ENCODE assay signal across 31 mouse cellular contexts in genomic region chr4:154914252-154914651, GRCm38 (mm10). TPM values are rescaled to one million over a fixed set of nuclear protein-coding genes. Genes with fewer than 3 reads are reported as not detected.
A peak's percentile ranks its signal among the peaks of the same experiment; 100 is the strongest.
DNase-seq lines count a peak whose midpoint lies in the region; ATAC-seq and TF ChIP-seq lines count a peak whose summit lies in the region.
"Had no signal": no experiment of that assay in that cellular context is flagged by ENCODE, and none has a peak within 500 bp of the region (broad histone marks: within the 10 kb centered on the region; RNA-seq: fewer than 3 reads in every experiment).

No protein-coding gene starts in this region.

- H3K27me3 ChIP-seq in liver, embryonic 11.5 days (replicated peaks; ENCODE audit: control insufficient read depth, insufficient read depth, low read length), result no peaks in the 10 kb centered on the region
- H3K27me3 ChIP-seq in liver, embryonic 12.5 days (replicated peaks), result no peaks in the 10 kb centered on the region
- H3K27me3 ChIP-seq in liver, embryonic 15.5 days, result no peaks in the 10 kb centered on the region
- no peaks in the 10 kb centered on the region for H3K27me3 ChIP-seq in small intestine, adult 2 months (ENCODE audit: control insufficient read depth, insufficient read depth, low read length)
- H3K27me3 ChIP-seq: embryonic facial prominence, embryonic 13.5 days; heart, embryonic 13.5 days; Patski had no signal

- no peak overlapping the region for H3K4me2 ChIP-seq in liver, embryonic 11.5 days
- no peak overlapping the region for H3K4me2 ChIP-seq in liver, embryonic 12.5 days
- no peak overlapping the region for H3K4me2 ChIP-seq in liver, embryonic 15.5 days
- H3K4me2 ChIP-seq: embryonic facial prominence, embryonic 13.5 days; forebrain, embryonic 13.5 days; heart, embryonic 13.5 days; hindbrain, embryonic 14.5 days had no signal

- H3K9ac ChIP-seq in liver, embryonic 11.5 days (ENCODE audit: low read depth, low read length), result no peak overlapping the region
- H3K9ac ChIP-seq in liver, embryonic 12.5 days, result no peak overlapping the region; the same call in 1 of the 2 replicates
- H3K9ac ChIP-seq in liver, embryonic 15.5 days, result no peak overlapping the region
- H3K9ac ChIP-seq: forebrain, embryonic 13.5 days; heart, embryonic 13.5 days; hindbrain, embryonic 14.5 days had no signal

- peaks cover 46% of the 10 kb centered on the region for H3K4me1 ChIP-seq in liver, embryonic 11.5 days (replicated peaks; ENCODE audit: control insufficient read depth, insufficient read depth, low read length)
- peaks cover 96% of the 10 kb centered on the region for H3K4me1 ChIP-seq in liver, embryonic 12.5 days
- peaks cover 95% of the 10 kb centered on the region for H3K4me1 ChIP-seq in liver, embryonic 15.5 days (replicated peaks)
- peaks cover 56% of the 10 kb centered on the region for H3K4me1 ChIP-seq in small intestine, adult 2 months (ENCODE audit: control insufficient read depth, insufficient read depth, insufficient read length, low read length)
- H3K4me1 ChIP-seq: forebrain, embryonic 13.5 days had no signal

- no peak for ATAC-seq in liver, embryonic 11.5 days (replicated peaks; ENCODE audit: low FRiP score)
- ATAC-seq in liver, embryonic 12.5 days, result no peak
- ATAC-seq in liver, embryonic 15.5 days (ENCODE audit: insufficient read depth), result no peak
- ATAC-seq in megakaryocyte-erythroid progenitor cell, adult 5-6 weeks (replicated peaks; ENCODE audit: low FRiP score, low TSS enrichment, poor library complexity, severe bottlenecking), result no peak
- no peak for ATAC-seq in inflammation-experienced regulatory T-cells, adult 6 months
- ATAC-seq: forebrain, embryonic 13.5 days; hindbrain, postnatal 0 days; Patski had no signal

- TF ChIP-seq POLR2A in small intestine, adult 2 months (IDR thresholded peaks at IDR 0.05; ENCODE audit: low read depth, low read length), result no peak

- no peak overlapping the region for H3K4me3 ChIP-seq in liver, embryonic 11.5 days (ENCODE audit: low read depth, low read length)
- no peak overlapping the region for H3K4me3 ChIP-seq in liver, embryonic 12.5 days
- H3K4me3 ChIP-seq in liver, embryonic 15.5 days (replicated peaks), result no peak overlapping the region
- H3K4me3 ChIP-seq in small intestine, adult 2 months (ENCODE audit: low read depth, low read length), result no peak overlapping the region
- H3K4me3 ChIP-seq: embryonic facial prominence, embryonic 10.5 days; embryonic facial prominence, embryonic 13.5 days; erythroblast, embryonic 14.5 days; forebrain, embryonic 13.5 days; heart, adult 2 months; heart, embryonic 10.5 days; heart, embryonic 13.5 days had no signal

- H3K9me3 ChIP-seq in liver, embryonic 11.5 days (ENCODE audit: control insufficient read depth, low read length), result no peaks in the 10 kb centered on the region
- 0 out of 2 replicates have a peak, but pooled peaks cover 4% of the 10 kb centered on the region for H3K9me3 ChIP-seq in liver, embryonic 12.5 days (replicated peaks)
- H3K9me3 ChIP-seq in liver, embryonic 15.5 days (replicated peaks), result peaks cover 3% of the 10 kb centered on the region; the same call in 1 of the 2 replicates
- H3K9me3 ChIP-seq: embryonic facial prominence, embryonic 10.5 days; embryonic facial prominence, embryonic 13.5 days; forebrain, embryonic 13.5 days; heart, embryonic 10.5 days; heart, embryonic 13.5 days had no signal

- no peak for TF ChIP-seq CTCF in small intestine, adult 2 months (IDR thresholded peaks at IDR 0.05; ENCODE audit: extremely low read depth, insufficient read length, insufficient replicate concordance, low read depth, low read length)

- peaks cover 13% of the 10 kb centered on the region for H3K36me3 ChIP-seq in liver, embryonic 11.5 days (ENCODE audit: control insufficient read depth, insufficient read depth, low read length)
- H3K36me3 ChIP-seq in liver, embryonic 12.5 days, result peaks cover 60% of the 10 kb centered on the region
- peaks cover 58% of the 10 kb centered on the region for H3K36me3 ChIP-seq in liver, embryonic 15.5 days (replicated peaks)
- peaks cover 18% of the 10 kb centered on the region for H3K36me3 ChIP-seq in small intestine, adult 2 months (ENCODE audit: control insufficient read depth, insufficient read depth, low read length)
- H3K36me3 ChIP-seq: embryonic facial prominence, embryonic 10.5 days; embryonic facial prominence, embryonic 13.5 days; heart, embryonic 10.5 days; heart, embryonic 13.5 days had no signal

- peak overlapping the region; percentile 2; the same call in 1 of the 2 replicates for H3K27ac ChIP-seq in liver, embryonic 11.5 days (ENCODE audit: low read depth, low read length)
- peak overlapping the region; percentile 96 for H3K27ac ChIP-seq in liver, embryonic 12.5 days
- peak overlapping the region; percentile 98 for H3K27ac ChIP-seq in liver, embryonic 15.5 days (replicated peaks)
- H3K27ac ChIP-seq in small intestine, adult 2 months (ENCODE audit: insufficient read depth, low read depth, low read length), result peak overlapping the region; percentile 82
- H3K27ac ChIP-seq: embryonic facial prominence, embryonic 10.5 days; embryonic facial prominence, embryonic 13.5 days; forebrain, embryonic 13.5 days; heart, adult 2 months; heart, embryonic 10.5 days; heart, embryonic 13.5 days; hindbrain, embryonic 14.5 days; hindbrain, postnatal 0 days had no signal

- 92% methylated on average over 4 of the region's 4 CpGs for whole genome bisulfite sequencing in liver, embryonic 11.5 days
- WGBS in liver, embryonic 12.5 days (ENCODE audit: insufficient replicate concordance), result 88% methylated on average over 4 of the region's 4 CpGs
- 91% methylated on average over 4 of the region's 4 CpGs for WGBS in liver, embryonic 15.5 days (ENCODE audit: insufficient replicate concordance)
- 83% methylated on average over 4 of the region's 4 CpGs for WGBS in small intestine, adult 2 months

- DNase-seq in liver, embryonic 11.5 days (ENCODE audit: low spot score), result no peak
- DNase-seq in liver, result no peak
- no peak for DNase-seq in gastrocnemius, adult 18-20 months (ENCODE audit: low spot score)
- DNase-seq: adrenal gland, postnatal 10 days; adrenal gland, postnatal 36 days; cerebellum, adult 18-20 months; cerebellum, adult 9-11 months; cerebellum, postnatal 25 days; gastrocnemius, postnatal 10 days; gastrocnemius, postnatal 36 days; heart, adult 2 months; heart, postnatal 14 days; heart, postnatal 4 days had no signal

RNA-seq across cellular contexts. Expression of gene Tnfrsf14, which starts 14.1 kb away (rescaled TPM):
- polyA plus RNA-seq in liver, embryonic 11.5 days (2014; fragmentation: Nextera tagmentation; extraction: Ambion mirVana), result 23.1 and 24.4 TPM in 2 replicates
- polyA plus RNA-seq in liver, embryonic 12.5 days (2016; fragmentation: Nextera tagmentation; extraction: Ambion mirVana), result 62.9 and 65.0 TPM in 2 replicates
- 56.7 and 64.6 TPM in 2 replicates for polyA plus RNA-seq in liver, embryonic 15.5 days (2015; fragmentation: Nextera tagmentation; extraction: Ambion mirVana)
- 66.3 and 177 TPM in 2 replicates for polyA plus RNA-seq in small intestine, adult 2 months (2012; rRNA removed)
- total RNA-seq in megakaryocyte-erythroid progenitor cell, adult 5-6 weeks (2014; fragmentation: Nextera tagmentation), result 133 and 270 TPM in 2 replicates
- 78.8 and 149 TPM in 2 replicates for total RNA-seq in megakaryocyte-erythroid progenitor cell, adult 5-6 weeks (2017)
- polyA plus RNA-seq in inflammation-experienced regulatory T-cells, adult 6 months (2017; shearing (Covaris generic)), result 100 to 1,000 TPM in 2 of 3 experiments, 10 to 100 TPM in 1; 10.2 to 157 (median 117) TPM
- 1 to 10 TPM; 1.3 to 1.9 TPM for total RNA-seq in gastrocnemius, adult 18-20 months (2021)

RNA-seq across cellular contexts. Expression of gene Fam213b, which starts 15.3 kb away (rescaled TPM):
- polyA plus RNA-seq in liver, embryonic 11.5 days (2014; fragmentation: Nextera tagmentation; extraction: Ambion mirVana), result 17.4 and 20.1 TPM in 2 replicates
- polyA plus RNA-seq in liver, embryonic 12.5 days (2016; fragmentation: Nextera tagmentation; extraction: Ambion mirVana), result 10.2 and 11.3 TPM in 2 replicates
- polyA plus RNA-seq in liver, embryonic 15.5 days (2015; fragmentation: Nextera tagmentation; extraction: Ambion mirVana), result 8.1 and 9.0 TPM in 2 replicates
- 78.7 and 197 TPM in 2 replicates for polyA plus RNA-seq in small intestine, adult 2 months (2012; rRNA removed)
- 1.6 TPM in 1 of 2 replicates, not detected in the other for total RNA-seq in megakaryocyte-erythroid progenitor cell, adult 5-6 weeks (2014; fragmentation: Nextera tagmentation)
- 0.94 and 1.1 TPM in 2 replicates for total RNA-seq in megakaryocyte-erythroid progenitor cell, adult 5-6 weeks (2017)
- polyA plus RNA-seq in inflammation-experienced regulatory T-cells, adult 6 months (2017; shearing (Covaris generic)), result 10 to 100 TPM in 2 of 3 experiments, 1 to 10 TPM in 1; 2.8 to 17.4 (median 15.1) TPM
- total RNA-seq in gastrocnemius, adult 18-20 months (2021), result 10 to 100 TPM; 69.5 to 73.0 TPM
- total RNA-seq: G1E had no signal
- polyA plus RNA-seq: G1E had no signal

RNA-seq across cellular contexts. Expression of gene Mmel1, which starts 44.9 kb away (rescaled TPM):
- polyA plus RNA-seq in liver, embryonic 11.5 days (2014; fragmentation: Nextera tagmentation; extraction: Ambion mirVana), result 0.25 and 0.31 TPM in 2 replicates
- 1.7 and 2.5 TPM in 2 replicates for polyA plus RNA-seq in liver, embryonic 12.5 days (2016; fragmentation: Nextera tagmentation; extraction: Ambion mirVana)
- polyA plus RNA-seq in liver, embryonic 15.5 days (2015; fragmentation: Nextera tagmentation; extraction: Ambion mirVana), result 2.3 and 3.1 TPM in 2 replicates
- 0.06 and 0.10 TPM in 2 replicates for polyA plus RNA-seq in small intestine, adult 2 months (2012; rRNA removed)
- total RNA-seq in megakaryocyte-erythroid progenitor cell, adult 5-6 weeks (2014; fragmentation: Nextera tagmentation), result 5.5 TPM in 1 of 2 replicates, not detected in the other
- total RNA-seq in megakaryocyte-erythroid progenitor cell, adult 5-6 weeks (2017), result 0.46 and 0.94 TPM in 2 replicates
- polyA plus RNA-seq in inflammation-experienced regulatory T-cells, adult 6 months (2017; shearing (Covaris generic)), result not detected
- not detected for total RNA-seq in gastrocnemius, adult 18-20 months (2021)
- total RNA-seq: common myeloid progenitor, adult 5-6 weeks; granulocyte monocyte progenitor cell, adult 5-6 weeks; heart, adult 2 months had no signal
- polyA plus RNA-seq: Patski had no signal

RNA-seq across cellular contexts. Expression of gene Hes5, which starts 46.5 kb away (rescaled TPM):
- 0.63 TPM in 1 of 2 replicates, not detected in the other for polyA plus RNA-seq in liver, embryonic 11.5 days (2014; fragmentation: Nextera tagmentation; extraction: Ambion mirVana)
- polyA plus RNA-seq in liver, embryonic 12.5 days (2016; fragmentation: Nextera tagmentation; extraction: Ambion mirVana), result 0.12 TPM in 1 of 2 replicates, not detected in the other
- polyA plus RNA-seq in liver, embryonic 15.5 days (2015; fragmentation: Nextera tagmentation; extraction: Ambion mirVana), result 0.15 and 0.17 TPM in 2 replicates
- 0.17 and 0.47 TPM in 2 replicates for polyA plus RNA-seq in small intestine, adult 2 months (2012; rRNA removed)
- total RNA-seq in megakaryocyte-erythroid progenitor cell, adult 5-6 weeks (2014; fragmentation: Nextera tagmentation), result not detected in 2 replicates
- not detected in 2 replicates for total RNA-seq in megakaryocyte-erythroid progenitor cell, adult 5-6 weeks (2017)
- polyA plus RNA-seq in inflammation-experienced regulatory T-cells, adult 6 months (2017; shearing (Covaris generic)), result 1 to 10 TPM in 2 of 3 experiments, not detected in 1; 1.2 to 1.3 TPM
- not detected for total RNA-seq in gastrocnemius, adult 18-20 months (2021)
- total RNA-seq: adrenal gland, adult 18-20 months; adrenal gland, postnatal 36 days; common myeloid progenitor, adult 5-6 weeks; G1E; gastrocnemius, postnatal 36 days; granulocyte monocyte progenitor cell, adult 5-6 weeks; heart, adult 2 months; heart, postnatal 14 days; heart, postnatal 4 days had no signal
- polyA plus RNA-seq: erythroblast, embryonic 14.5 days; G1E; Patski had no signal

RNA-seq across cellular contexts. Expression of gene Pank4, which starts 49.7 kb away (rescaled TPM):
- 44.2 and 47.2 TPM in 2 replicates for polyA plus RNA-seq in liver, embryonic 11.5 days (2014; fragmentation: Nextera tagmentation; extraction: Ambion mirVana)
- 33.4 and 34.0 TPM in 2 replicates for polyA plus RNA-seq in liver, embryonic 12.5 days (2016; fragmentation: Nextera tagmentation; extraction: Ambion mirVana)
- 21.7 and 24.4 TPM in 2 replicates for polyA plus RNA-seq in liver, embryonic 15.5 days (2015; fragmentation: Nextera tagmentation; extraction: Ambion mirVana)
- 28.1 and 36.1 TPM in 2 replicates for polyA plus RNA-seq in small intestine, adult 2 months (2012; rRNA removed)
- total RNA-seq in megakaryocyte-erythroid progenitor cell, adult 5-6 weeks (2014; fragmentation: Nextera tagmentation), result 71.5 and 97.3 TPM in 2 replicates
- total RNA-seq in megakaryocyte-erythroid progenitor cell, adult 5-6 weeks (2017), result 34.6 and 35.9 TPM in 2 replicates
- 10 to 100 TPM; 22.1 to 59.6 (median 49.1) TPM for polyA plus RNA-seq in inflammation-experienced regulatory T-cells, adult 6 months (2017; shearing (Covaris generic))
- 10 to 100 TPM; 31.9 to 35.6 TPM for total RNA-seq in gastrocnemius, adult 18-20 months (2021)

Comparison
In these comparisons a context has a peak if more than half of its experiments do, and no peak if none do; other contexts are left out.
1. H3K27ac ChIP-seq: peak in every context shown above with its lines; median percentile 98 in liver, embryonic 15.5 days; 96 in liver, embryonic 12.5 days; 82 in small intestine, adult 2 months; 2 in liver, embryonic 11.5 days.